Mouse (Mus musculus) adrenal gland, postnatal 25 days (tissue): ENCODE measurements around the gene Mbnl2. TPM values are rescaled to one million over a fixed set of nuclear protein-coding genes. Genes with fewer than 3 reads are reported as not detected.
"Not testable (repeated sequence)": the region's sequence is repeated elsewhere in the genome, so short reads cannot be mapped to it uniquely, and the experiment has no call there.

Experiments used
- DNase-seq: peaks from one replicate; pipeline ENCODE4 v3.0.0; 2021; ENCODE audit warnings: mixed read lengths
- total RNA-seq: library from RNA; stranded (reverse); gene quantifications from 2 replicates; pipeline ENCODE4 v1.2.3, GENCODE M21; 2021

Gene Mbnl2
- total RNA-seq, 1 experiment from 2014 or later = 226 TPM

GRCm38 (mm10) chr14:120359608-120360007, 84.1 kb downstream of the Mbnl2 start:
- not testable (repeated sequence) for DNase-seq

GRCm38 (mm10) chr14:120361121-120361520, 85.7 kb downstream of the Mbnl2 start:
- DNase-seq = no peak

GRCm38 (mm10) chr14:120362409-120362992, 87.0 kb downstream of the Mbnl2 start:
- DNase-seq = no peak

- no peak for DNase-seq
Measured at GRCm38 (mm10) chr14:120363090-120363818, 87.8 kb downstream of the Mbnl2 start.

DNA sequence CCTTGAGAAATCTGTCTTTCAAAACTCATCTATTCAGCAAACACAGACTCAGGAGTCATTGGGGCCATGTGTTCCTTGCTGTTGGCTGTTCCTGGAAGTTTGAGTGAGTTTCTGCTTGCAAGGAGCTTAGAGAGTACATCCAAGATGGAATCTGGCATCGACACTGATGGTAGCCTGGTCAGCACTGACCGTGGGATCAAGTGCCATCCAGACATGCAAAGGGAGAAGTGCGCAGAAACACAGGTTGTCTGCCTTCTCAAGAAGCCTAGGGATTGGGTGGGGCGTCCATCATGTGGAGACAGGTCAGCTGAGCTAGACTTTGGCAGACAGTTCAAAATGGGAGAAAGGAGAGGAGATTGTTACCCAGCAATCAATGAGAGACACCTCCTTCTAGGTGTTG, 89.6 kb downstream of the Mbnl2 start:
- no peak for DNase-seq

- no peak for DNase-seq
Measured at GRCm38 (mm10) chr14:120366962-120367361, 91.5 kb downstream of the Mbnl2 start.

- no peak for DNase-seq
Measured at GRCm38 (mm10) chr14:120367589-120367988, 92.1 kb downstream of the Mbnl2 start.

GRCm38 (mm10) chr14:120368456-120368855, 93.0 kb downstream of the Mbnl2 start:
- DNase-seq = no peak

DNA sequence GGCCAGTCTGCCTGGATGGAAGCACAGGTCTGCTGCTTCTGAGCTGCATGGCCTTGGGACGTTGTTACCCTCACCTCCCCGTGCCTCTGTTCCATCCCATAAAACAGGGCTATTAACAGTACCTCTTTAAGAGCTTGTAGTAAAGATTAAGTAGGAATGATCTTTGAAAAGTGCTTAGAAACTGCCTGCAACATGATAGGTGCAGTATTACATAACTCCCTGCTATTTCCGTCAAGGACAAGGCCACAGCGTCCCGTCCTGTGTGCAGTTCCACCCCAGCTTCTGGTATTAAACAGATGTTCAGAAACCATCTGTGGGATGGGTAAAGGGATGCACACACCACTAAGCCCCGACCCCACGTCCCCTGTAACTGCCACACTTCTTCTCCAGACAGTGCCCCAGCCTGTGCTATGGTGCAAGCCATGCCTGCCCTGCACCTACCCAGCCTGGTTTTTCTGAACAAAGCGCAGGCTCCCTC, 93.5 kb downstream of the Mbnl2 start:
- DNase-seq = peak; percentile 42

- DNase-seq = no peak
Measured at GRCm38 (mm10) chr14:120370044-120370443, 94.6 kb downstream of the Mbnl2 start.

DNA sequence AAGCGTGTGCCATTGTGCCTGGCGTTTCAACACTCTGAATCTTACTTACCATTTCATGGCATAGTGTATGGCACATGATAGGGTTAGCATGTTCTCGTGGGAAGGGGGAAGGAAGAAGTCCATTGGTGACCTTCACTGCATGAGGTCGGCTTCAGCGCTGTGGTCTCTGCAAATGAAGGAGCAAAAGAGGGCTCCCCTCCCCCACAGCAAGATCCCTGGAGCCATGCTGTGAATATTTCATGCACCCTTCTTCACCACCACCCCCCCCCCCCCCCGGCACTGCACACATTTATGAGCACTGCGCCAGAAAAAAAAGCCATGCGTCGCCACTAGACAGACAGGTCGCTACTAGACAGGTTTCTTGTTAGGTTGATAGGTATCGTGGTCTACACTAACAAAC, 95.2 kb downstream of the Mbnl2 start:
- DNase-seq = no peak

GRCm38 (mm10) chr14:120371174-120371573, 95.7 kb downstream of the Mbnl2 start:
- DNase-seq = no peak

DNA sequence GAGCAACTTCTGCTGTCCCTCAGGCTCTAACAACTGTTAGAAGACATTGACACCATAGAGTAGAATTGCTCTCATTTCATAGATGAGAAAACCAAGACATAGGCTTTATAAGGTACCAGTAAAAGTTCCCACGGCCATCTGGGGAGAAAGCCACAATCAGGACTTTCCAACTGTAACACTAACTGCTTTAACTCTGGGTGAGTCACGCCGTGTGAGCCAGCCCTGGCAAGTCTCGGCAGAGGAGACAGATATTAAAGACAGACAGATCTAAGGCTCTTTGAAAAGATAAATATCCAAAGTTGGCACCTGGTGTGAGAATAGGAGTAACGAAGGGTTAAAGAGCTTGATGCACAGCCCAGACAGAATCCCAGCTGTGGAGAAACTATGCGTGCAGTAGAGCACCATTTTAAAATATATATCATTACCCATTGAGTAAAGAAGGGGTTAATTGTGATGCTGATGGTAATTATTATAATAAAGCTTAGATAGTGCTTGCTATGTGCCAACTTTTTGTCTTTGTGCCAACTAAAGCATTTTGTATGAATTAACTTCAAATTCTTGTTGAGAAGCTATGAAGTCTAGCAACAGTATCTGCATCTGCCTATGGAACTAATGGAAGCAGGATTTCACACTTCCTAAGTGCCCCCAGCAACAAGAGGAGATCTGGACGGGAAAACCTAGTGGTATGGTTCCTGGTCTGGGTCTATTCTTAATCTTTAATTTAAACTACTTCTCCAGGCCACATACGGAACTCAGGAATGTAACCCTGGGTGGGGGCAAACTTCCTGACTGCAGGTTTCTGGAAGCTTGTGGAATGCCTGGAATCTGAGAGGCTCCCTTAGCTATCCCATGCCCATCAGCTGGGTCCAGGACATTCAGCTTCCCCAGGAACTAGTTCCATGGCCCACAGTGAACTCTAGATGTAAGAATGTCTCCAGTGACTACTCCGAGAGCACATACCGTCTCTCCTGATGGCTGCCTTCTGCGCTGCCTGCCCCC, 97.9 kb downstream of the Mbnl2 start:
- DNase-seq = peak; percentile 61

- DNase-seq = no peak
Measured at GRCm38 (mm10) chr14:120374786-120375185, 99.3 kb downstream of the Mbnl2 start.

GRCm38 (mm10) chr14:120377192-120377591, 101.7 kb downstream of the Mbnl2 start:
- no peak for DNase-seq

- no peak for DNase-seq
Measured at GRCm38 (mm10) chr14:120378002-120378401, 102.5 kb downstream of the Mbnl2 start.

DNA sequence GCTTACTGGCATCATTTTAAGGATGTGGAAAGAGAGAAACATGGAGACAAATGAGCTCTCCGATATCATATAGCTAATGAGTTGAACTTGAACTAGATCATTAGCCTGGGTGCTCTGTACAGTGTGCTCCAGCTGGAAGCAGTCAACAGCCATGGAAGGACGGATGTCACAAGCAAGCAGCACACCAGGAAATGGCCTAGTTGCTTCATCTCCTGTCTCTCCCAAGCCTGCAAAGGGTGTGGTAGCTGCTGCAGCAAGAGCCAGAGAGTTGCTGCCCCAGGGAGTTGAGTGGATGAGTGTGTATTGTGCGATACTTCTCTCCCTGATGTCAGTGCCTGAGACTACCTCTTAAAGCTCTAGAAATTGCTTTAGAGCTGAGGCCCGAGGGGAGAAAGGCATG, 104.2 kb downstream of the Mbnl2 start:
- no peak for DNase-seq

DNA sequence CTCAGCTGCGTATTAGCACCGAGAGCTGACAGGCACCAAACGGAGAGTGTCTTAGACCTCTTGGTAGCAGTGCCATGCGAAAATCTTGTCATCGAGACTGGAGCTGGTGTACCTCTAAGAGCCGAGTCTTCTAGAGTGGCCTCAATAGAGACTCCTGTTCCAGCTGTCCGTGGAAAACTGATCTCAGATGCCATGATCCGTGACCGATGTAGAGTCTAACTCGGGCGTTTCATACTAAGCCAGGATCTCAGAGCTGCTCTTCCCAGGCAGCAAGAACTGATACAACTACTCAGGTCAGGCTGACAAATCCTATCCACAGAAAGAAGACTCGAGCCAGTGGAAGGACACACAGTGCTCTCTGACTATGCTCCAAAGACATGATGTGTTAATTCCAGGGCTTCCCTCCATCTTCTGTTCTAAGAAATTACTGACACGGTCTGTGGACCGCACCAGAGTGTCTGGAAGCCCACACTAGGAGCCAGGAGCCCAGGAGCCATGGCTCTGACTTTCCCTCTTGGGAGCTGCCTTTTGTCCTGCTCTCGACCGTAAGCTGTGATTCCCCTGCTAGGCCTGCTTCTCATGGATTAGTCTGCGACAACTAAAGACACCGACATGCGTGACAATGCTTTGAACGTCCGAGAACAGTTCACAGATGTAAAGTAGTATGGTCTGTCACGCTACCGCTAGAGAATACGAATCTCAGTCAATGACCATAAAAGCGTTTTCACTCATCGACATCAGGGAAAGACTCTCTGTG, 106.1 kb downstream of the Mbnl2 start:
- no peak for DNase-seq

DNA sequence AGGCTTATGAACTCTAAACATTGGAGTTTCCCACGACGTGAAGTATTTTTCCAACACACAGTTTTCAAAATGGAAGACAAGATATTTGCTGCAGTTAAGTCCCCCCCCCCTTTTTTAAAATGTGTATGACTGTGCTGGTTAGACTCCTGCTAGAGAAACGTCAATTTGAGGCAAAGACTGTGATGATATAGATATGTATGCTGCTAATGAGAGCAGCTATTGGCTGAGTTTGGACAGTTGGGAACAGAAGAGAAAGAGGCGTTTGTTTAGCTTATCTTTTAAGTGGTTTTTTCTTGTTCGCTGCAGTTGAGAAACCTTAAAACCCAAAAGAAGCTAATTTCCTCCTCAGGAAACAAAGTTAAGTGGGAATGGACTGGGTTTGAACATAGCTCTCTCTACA, 106.7 kb downstream of the Mbnl2 start:
- no peak for DNase-seq

DNA sequence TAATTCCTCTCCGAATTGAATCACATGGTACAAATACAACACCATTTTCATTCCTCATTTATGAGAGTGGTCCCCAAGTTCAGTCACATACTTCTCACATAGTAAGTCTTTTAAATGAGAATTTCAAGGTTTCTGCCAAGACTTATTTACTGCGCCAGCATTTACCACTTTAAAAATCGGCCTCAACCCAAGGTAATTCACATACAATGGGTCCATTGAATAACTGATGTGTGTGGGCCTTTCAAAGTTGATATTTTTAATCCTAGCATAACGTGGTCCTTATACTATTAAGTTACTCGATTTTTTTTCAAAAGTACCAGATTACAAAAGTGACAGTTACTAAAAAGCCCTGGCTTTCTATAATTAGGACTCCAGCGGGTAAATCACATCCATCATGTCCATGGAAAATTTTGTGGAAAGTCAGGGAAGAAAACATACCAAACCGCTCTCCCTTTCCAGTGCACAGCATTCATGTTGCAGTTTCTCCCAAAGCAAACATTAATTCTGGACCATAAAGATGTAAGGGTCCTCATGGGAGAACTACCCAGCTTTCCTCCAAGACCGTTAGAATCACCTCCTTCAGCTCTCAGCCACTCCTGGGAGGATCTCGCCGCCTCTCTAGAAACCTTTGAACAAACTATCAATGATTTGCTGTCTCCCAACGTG, 107.8 kb downstream of the Mbnl2 start:
- DNase-seq = no peak

DNA sequence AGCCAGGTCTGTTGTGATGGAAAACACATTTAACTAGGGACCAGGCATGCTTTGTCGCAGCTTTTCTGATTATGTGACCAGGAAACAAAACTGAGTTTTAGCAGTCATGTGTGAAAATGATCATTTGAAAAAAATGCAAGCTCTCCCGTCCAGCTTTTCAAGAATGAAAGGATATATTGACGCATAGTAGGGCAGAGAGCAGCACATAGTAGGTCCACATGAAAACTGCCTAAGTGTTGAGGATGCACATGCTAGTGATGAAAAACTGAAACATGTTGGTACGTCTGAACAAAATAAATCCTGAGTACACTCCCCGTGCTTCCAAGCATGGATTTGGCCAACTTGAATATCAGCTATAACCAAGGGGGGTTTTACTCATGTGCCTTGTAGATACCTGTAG, 109.1 kb downstream of the Mbnl2 start:
- no peak for DNase-seq
